Mouse (Mus musculus) bone marrow macrophage, adult 2 months (primary cell): Measurements from ENCODE around the gene Trim62. TPM values are rescaled to one million over a fixed set of nuclear protein-coding genes. Genes with fewer than 3 reads are reported as not detected.

ENCODE experiments used
- H3K27ac ChIP-seq: 2 replicates; pipeline ENCODE4 v1.5.1; 2012; ENCODE audit warnings: low read depth, low read length; ENCODE audit not compliant: insufficient read depth
- H3K4me1 ChIP-seq: 2 replicates; pipeline ENCODE4 v1.6.1; 2012; ENCODE audit warnings: low read length; ENCODE audit not compliant: control insufficient read depth, insufficient read depth
- H3K4me3 ChIP-seq: 2 replicates; pipeline ENCODE4 v1.5.1; 2012; ENCODE audit warnings: mild to moderate bottlenecking, low read length, moderate library complexity; ENCODE audit not compliant: insufficient read depth
- CTCF ChIP-seq: IDR thresholded peaks from 2 replicates; pipeline ENCODE4 v1.5.1; 2012; ENCODE audit warnings: low read depth, mild to moderate bottlenecking, low read length, moderate library complexity
- POLR2A ChIP-seq: IDR thresholded peaks from 2 replicates; pipeline ENCODE4 v1.6.1; 2012; ENCODE audit warnings: mild to moderate bottlenecking, low read depth, low read length, borderline replicate concordance
- polyA plus RNA-seq: library from polyadenylated mRNA; stranded (reverse); fragments of >200 nt; gene quantifications from 2 replicates; pipeline ENCODE4 v1.2.4, GENCODE M21; 2012; ENCODE audit not compliant: missing spikeins, insufficient read depth, insufficient read length

Trim62 gene
- polyA plus RNA-seq, 1 experiment = 4.2 TPM

- no peak overlapping the region for H3K27ac ChIP-seq
- H3K4me1 ChIP-seq = peaks cover 4% of the 10 kb centered on the region
- no peak overlapping the region for H3K4me3 ChIP-seq
- TF ChIP-seq CTCF = no peak
- TF ChIP-seq POLR2A = no peak
Measured at GRCm38 (mm10) chr4:128894112-128894511, 10.7 kb downstream of the Trim62 start.

DNA sequence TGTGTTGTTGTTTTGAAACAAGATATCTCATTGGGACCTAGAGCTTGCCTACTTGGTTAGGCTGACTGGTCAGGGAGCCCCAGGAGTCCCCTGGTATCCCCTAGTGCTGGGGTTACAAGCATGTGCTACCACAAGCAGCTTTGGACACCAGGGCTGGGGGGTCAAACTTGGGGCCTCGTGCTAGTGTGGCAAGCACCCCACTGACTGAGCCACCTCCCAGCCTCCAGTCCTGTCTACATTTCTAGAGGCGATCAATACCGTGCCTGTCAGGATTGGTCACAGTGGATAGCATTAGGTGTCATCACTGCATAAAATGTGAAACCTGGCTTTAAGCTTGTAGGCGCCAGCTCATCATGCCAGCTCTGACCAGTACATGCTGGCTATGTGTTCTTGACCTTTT lies 12.5 kb downstream of the Trim62 start:
- H3K27ac ChIP-seq = no peak overlapping the region
- no peaks in the 10 kb centered on the region for H3K4me1 ChIP-seq
- no peak overlapping the region for H3K4me3 ChIP-seq
- TF ChIP-seq POLR2A (no peak), CTCF (no peak)

- Histone ChIP-seq H3K4me1 (no peaks in the 10 kb centered on the region), H3K27ac (no peak overlapping the region), H3K4me3 (no peak overlapping the region)
- no peak for TF ChIP-seq CTCF
- TF ChIP-seq POLR2A = no peak
Measured at GRCm38 (mm10) chr4:128896667-128897066, 13.3 kb downstream of the Trim62 start.

DNA sequence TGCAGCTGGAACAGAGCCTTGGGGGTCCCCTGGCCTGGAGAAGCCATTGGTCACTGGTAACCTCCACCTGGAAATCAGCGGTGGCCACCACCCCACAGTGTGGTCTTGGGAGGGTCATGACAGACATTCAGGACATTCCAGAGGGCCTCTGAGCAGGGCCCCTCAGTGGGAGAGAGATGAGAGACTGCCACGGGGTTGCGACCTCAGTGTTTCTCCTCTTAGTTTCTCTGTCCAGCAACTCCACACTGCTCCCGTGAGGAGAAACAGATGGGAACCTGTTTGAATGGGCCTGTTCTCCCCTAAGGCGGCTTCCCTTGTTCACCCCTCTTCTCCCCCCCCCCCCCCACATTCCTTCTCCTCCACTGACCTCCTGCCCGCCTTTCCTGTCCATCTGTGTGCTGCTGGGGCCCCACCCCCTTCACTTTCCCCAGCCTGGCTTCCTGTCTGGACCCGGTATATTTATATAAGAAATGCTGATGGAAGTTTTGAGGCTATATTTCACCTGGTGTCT lies 14.6 kb downstream of the Trim62 start:
- TF ChIP-seq POLR2A (no peak), CTCF (no peak)
- H3K4me3 ChIP-seq = no peak overlapping the region
- H3K27ac ChIP-seq = no peak overlapping the region
- no peaks in the 10 kb centered on the region for H3K4me1 ChIP-seq

GRCm38 (mm10) chr4:128899332-128899731 lies 16.0 kb downstream of the Trim62 start:
- Histone ChIP-seq H3K4me1 (no peaks in the 10 kb centered on the region), H3K27ac (no peak overlapping the region), H3K4me3 (no peak overlapping the region)
- TF ChIP-seq CTCF (no peak), POLR2A (no peak)

GRCm38 (mm10) chr4:128900484-128900883 lies 17.1 kb downstream of the Trim62 start:
- no peak for TF ChIP-seq POLR2A
- TF ChIP-seq CTCF = no peak
- Histone ChIP-seq H3K4me1 (no peaks in the 10 kb centered on the region), H3K27ac (no peak overlapping the region), H3K4me3 (no peak overlapping the region)

DNA sequence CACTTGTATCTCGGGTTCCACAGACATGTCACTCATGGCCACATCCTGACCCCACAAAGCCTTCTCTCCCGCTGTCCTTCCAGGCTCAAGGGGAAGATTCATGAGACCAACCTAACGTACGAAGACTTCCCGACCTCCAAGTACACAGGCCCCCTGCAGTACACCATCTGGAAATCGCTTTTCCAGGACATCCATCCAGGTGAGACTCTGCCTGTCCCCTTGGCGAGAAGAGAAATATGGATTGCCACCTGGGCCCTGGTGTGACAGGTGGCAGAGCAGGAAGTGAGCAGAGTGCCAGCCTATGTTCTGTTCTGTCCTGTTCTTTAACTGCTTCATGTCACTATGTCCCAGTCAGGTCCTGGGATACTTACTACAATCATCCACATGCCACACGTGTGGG lies 19.0 kb downstream of the Trim62 start:
- TF ChIP-seq CTCF (no peak), POLR2A (no peak)
- Histone ChIP-seq H3K4me3 (no peak overlapping the region), H3K4me1 (no peaks in the 10 kb centered on the region), H3K27ac (no peak overlapping the region)

- Histone ChIP-seq H3K27ac (no peak overlapping the region), H3K4me1 (no peaks in the 10 kb centered on the region), H3K4me3 (no peak overlapping the region)
- no peak for TF ChIP-seq POLR2A
- no peak for TF ChIP-seq CTCF
Measured at GRCm38 (mm10) chr4:128904035-128904800, 20.8 kb downstream of the Trim62 start.

DNA sequence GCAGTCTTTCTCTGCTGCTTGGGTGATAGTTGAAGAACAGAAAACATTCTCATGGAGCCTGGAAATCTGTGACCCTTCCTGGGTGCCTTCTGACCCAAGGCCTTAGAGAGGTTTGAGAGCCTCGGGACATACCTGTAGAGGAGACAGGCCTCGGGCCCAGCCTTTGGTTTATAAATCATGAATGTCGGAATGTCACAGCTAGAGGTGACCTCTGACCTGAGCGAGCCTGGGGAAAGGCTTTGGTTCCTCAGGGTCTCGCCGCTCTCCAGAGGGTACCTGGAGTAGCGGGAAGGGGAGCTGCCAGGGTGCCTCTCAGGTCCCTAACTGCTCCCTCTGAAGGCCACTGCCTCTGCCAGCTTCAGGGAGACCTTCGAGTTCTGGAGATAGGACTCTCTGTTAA lies 21.9 kb downstream of the Trim62 start:
- H3K4me1 ChIP-seq = no peaks in the 10 kb centered on the region
- no peak overlapping the region for H3K4me3 ChIP-seq
- H3K27ac ChIP-seq = no peak overlapping the region
- TF ChIP-seq POLR2A (no peak), CTCF (no peak)

DNA sequence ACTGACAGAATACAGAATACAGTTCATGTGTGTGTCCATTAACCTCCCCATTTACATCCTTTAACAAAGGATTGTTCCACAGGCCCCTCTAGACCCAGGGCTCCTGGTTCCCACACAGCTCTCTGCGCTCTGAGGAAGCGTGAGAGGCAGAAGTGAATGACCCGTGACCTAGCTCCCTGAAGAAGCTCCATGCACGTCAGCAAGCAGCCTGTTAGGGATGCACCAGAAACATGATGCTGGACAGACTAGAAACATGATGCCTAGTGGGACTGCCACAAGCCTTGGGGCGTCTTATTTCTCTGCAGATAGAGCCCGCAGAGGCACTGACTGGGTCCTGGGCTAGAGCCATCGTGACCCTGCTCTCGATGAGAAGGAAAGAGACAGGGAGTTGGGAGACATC lies 23.4 kb downstream of the Trim62 start:
- Histone ChIP-seq H3K4me3 (no peak overlapping the region), H3K4me1 (no peaks in the 10 kb centered on the region), H3K27ac (no peak overlapping the region)
- TF ChIP-seq CTCF (no peak), POLR2A (no peak)
